Mouse (Mus musculus): ENCODE results near the gene Kansl1.

The Kansl1 gene

GRCm38 (mm10) chr11:104367486-104368190, 101.0 kb downstream of the Kansl1 start:
- DNase-seq (ENCODE audit: low read depth in 1 of 2, low spot score in 2 of 2): peak in 1 of 2 experiments; percentile 19

- no peak for DNase-seq (ENCODE audit: low read depth in 1 of 2, low spot score in 2 of 2)
These were observed 104.6 kb downstream of the Kansl1 start for GRCm38 (mm10) chr11:104363823-104364600.

DNA sequence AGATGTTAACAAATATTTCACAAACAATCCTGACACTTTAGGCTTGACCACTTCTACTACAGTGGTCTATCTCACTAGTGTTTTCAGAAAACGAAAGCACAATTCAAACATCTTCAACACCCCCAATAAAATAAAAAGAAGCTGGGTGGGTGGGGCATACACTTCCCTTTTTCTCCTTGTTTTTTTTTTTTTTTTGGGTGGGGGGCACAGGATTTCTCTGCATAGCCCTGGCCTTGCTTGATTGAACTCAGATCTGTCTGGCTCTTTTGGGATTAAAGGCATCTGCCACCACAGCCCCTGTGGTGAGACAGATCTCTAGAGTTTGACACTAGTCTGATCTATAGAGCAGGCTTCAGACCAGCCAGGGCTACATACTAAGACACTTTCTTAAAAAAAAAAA, 106.0 kb downstream of the Kansl1 start:
- no peak for DNase-seq (ENCODE audit: low read depth in 1 of 2, low spot score in 2 of 2)

DNA sequence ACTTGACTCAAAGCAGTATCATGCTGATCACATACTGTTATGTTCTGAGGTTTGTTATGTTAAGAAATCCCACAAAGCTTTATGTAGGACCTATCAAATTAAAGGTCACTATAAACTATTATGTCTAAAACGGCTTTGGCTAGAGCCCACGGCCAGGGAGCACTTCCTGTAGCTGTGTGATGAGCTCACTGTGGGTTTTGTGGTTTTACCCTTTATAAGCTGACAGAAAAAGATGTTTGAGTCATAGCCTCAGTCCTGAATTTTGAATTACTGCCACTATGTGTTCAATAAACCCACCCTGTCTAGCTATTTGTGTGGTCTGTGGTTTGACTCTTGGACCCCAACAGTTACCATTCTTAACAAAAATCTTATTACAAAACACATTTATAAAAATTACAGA, 106.9 kb downstream of the Kansl1 start:
- peak in 1 of 2 experiments; percentile 14 for DNase-seq (ENCODE audit: low read depth in 1 of 2, low spot score in 2 of 2)

DNA sequence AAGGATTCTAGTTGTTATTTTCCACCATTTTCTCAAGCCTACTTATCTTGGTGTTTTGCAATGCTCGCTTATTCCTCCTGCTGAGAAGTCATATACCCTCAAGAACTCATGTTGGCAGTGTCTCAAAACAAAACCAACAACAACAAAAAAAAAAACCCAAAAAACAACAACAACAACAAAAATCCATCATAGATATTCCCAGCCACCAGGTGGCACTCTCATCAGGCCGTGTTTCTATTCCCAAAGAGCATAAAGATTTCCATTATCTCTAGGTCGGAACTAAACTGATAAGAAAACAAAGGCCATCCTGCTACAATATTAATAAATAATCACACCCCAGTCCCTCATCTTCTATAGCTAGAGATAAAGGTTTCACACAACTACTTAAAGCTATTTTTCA, 121.7 kb downstream of the Kansl1 start:
- DNase-seq (ENCODE audit: low read depth in 1 of 2, low spot score in 2 of 2): no peak

GRCm38 (mm10) chr11:104334946-104335345, 133.7 kb downstream of the Kansl1 start:
- DNase-seq (ENCODE audit: low read depth in 1 of 2, low spot score in 2 of 2): no peak

GRCm38 (mm10) chr11:104334115-104334514, 134.5 kb downstream of the Kansl1 start:
- DNase-seq (ENCODE audit: low read depth in 1 of 2, low spot score in 2 of 2): no peak

GRCm38 (mm10) chr11:104332105-104332504, 136.6 kb downstream of the Kansl1 start:
- DNase-seq (ENCODE audit: low read depth in 1 of 2, low spot score in 2 of 2): no peak

GRCm38 (mm10) chr11:104331208-104331607, 137.5 kb downstream of the Kansl1 start:
- DNase-seq (ENCODE audit: low read depth in 1 of 2, low spot score in 2 of 2): no peak

DNA sequence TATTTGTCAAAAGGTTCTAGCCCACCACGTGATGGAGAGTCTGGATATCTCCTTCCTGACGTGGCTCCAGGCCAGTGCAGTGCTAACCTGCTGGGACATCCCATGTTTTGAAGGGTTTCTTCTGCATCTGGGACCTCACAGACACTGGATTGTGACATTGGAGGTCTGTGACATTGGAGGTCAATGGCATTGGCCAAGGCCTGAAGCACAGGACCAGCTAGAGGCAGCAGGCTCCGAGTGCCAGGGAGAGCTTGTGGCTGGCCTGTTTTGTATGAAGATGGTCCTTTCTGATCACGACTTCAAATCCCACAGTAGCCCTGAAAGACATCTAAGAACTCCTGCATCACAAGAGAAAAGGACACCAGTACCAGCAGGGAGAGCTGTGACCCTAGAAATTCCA, 138.5 kb downstream of the Kansl1 start:
- no peak for DNase-seq (ENCODE audit: low read depth in 1 of 2, low spot score in 2 of 2)

- no peak for DNase-seq (ENCODE audit: low read depth in 1 of 2, low spot score in 2 of 2)
These were observed 139.3 kb downstream of the Kansl1 start for GRCm38 (mm10) chr11:104329185-104329926.

DNA sequence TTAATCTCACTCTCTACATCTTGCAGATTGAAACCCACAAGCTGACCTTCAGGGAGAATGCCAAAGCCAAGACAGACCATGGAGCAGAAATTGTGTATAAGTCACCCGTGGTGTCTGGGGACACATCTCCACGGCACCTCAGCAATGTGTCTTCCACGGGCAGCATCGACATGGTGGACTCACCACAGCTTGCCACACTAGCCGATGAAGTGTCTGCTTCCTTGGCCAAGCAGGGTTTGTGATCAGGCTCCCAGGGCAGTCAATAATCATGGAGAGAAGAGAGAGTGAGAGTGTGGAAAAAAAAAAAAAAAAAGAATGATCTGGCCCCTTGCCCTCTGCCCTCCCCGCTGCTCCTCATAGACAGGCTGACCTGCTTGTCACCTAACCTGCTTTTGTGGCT, 140.7 kb downstream of the Kansl1 start:
- DNase-seq (ENCODE audit: low read depth in 1 of 2, low spot score in 2 of 2): no peak

DNA sequence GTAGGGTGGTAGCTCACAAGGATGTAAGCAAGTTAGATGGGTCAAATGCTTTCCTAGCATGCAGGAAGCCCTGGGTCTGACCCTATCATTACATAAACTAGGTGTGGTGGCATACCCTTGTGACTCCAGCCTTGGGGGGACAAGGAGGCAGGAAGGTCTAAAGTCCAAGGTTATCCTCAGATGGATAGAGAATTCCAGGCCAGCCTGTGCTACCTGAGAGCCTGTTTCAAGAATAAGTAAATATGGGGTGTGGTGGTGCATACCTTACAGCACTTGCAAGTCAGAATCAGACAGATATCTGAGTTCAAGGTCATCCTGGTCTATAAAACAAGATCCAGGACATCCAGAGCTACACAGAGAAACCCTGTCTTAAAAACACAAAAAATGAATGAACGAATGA, 141.2 kb downstream of the Kansl1 start:
- DNase-seq (ENCODE audit: low read depth in 1 of 2, low spot score in 2 of 2): no peak

GRCm38 (mm10) chr11:104322142-104322541, 146.5 kb downstream of the Kansl1 start:
- DNase-seq (ENCODE audit: low read depth in 1 of 2, low spot score in 2 of 2): no peak

GRCm38 (mm10) chr11:104320511-104320910, 148.2 kb downstream of the Kansl1 start:
- DNase-seq (ENCODE audit: low read depth in 1 of 2, low spot score in 2 of 2): no peak

DNA sequence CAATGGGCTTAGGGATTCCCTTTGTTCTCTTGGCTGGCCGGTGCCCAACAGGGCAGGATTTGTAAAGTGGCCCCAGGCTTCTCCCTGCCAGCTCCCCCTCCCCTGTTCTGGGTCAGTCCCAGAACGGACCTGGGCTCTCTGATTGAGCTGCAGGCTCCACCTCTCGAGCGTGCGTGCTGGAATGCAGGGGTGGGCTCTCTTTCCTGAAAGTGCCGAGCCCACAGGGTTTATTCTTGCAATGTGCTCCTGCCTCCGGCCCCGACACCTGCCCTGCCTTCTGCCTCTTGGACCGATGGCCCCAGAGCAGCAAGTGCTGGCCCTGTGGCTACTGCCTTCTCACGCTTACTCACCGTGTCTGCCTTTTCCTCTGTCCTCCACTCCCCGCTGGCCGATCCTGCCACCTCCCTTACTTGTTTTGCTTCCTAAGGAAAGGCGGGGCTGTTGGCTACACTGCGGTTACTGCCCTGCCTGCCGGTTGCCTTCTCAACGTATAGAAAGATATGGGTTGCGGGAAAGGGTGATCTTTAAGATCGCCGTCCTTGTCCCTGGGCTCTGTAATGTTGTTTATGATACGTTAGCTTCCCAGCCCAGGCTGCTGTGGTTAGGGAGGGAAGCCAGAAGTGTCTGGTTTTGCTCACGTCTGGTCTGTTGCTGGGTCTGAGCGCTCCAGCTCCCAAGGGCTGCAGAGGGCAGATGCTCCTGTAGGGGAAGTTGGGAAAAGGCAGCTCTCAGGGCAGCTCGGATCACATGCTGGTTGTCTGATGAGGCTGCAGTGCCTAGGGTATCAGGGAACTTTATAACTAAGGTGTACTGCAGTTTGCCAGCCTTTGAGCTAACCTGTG, 149.5 kb downstream of the Kansl1 start:
- DNase-seq (ENCODE audit: low read depth in 1 of 2, low spot score in 2 of 2): no peak

- no peak for DNase-seq (ENCODE audit: low read depth in 1 of 2, low spot score in 2 of 2)
These were observed 151.0 kb downstream of the Kansl1 start for GRCm38 (mm10) chr11:104317631-104318030.

DNA sequence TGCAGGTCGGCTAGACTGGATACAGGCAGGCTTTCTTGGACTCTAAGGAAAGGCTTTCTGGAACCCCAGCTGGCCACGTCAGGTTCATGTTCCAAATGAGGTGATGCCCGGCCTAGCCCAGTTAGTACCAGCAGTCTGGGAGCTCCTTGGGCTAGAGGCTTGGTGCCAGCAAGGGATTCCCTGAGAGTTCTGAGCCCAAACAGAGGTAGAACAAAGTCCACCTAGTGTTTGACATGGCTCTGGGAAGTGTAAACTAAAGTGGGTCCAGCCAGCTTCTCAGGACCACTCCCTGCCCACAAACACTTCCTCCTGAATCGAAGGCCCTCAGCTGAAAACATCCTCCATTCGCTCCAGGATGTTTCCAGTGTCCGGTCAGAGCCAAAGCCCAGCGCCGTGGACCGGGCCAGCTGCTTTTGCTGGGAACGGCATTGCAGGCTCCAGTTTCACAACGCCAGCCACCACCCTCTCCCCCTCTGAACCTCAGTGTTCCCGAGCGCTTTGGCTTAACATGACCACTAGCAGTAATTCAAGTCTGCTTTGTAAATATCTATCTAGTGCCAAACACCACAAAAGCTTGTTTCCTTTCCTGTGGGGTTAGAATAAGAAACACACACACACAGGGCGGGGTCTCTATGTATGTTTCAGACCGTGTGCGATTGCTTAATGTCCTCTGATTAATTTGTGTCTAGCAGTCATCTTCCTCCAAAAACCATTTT, 151.8 kb downstream of the Kansl1 start:
- DNase-seq (ENCODE audit: low read depth in 1 of 2, low spot score in 2 of 2): no peak

- peak in 1 of 2 experiments; percentile 59 for DNase-seq (ENCODE audit: low read depth in 1 of 2, low spot score in 2 of 2)
These were observed 153.0 kb downstream of the Kansl1 start for GRCm38 (mm10) chr11:104315703-104316102.

DNA sequence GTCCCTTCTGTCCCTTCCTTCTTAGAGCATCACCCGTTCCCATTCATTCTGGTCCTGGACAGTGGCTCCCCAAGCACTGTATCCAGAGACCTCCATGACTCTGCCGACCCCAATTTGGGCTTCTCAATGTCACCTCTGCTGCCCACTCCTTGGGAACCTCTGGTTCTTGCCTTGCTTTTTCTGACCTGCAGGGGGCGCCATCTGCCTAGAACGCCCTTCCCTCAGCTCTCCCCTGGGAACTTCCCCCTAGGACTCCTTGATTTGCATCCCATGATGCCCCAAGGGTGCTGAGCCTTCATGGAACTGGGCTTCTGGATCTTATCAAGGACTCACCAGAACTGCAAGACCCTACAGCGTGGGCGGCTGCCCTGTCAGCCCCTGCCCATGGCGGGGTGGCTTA, 157.0 kb downstream of the Kansl1 start:
- DNase-seq (ENCODE audit: low read depth in 1 of 2, low spot score in 2 of 2): no peak

Data from monocyte, adult 2 months (primary cell).